Mouse (Mus musculus): ENCODE measurements at regions not wholly inside any gene's neighbourhood (a gene's known extent, or its start where the extent isn't known, plus 50 kb on each side); places are given as distances from the start of the nearest gene placed in this dataset.

GRCm38 (mm10) chr10:30946601-30947000 is 104.0 kb upstream of the Hey2 start:
- no peak for DNase-seq

GRCm38 (mm10) chr10:30918322-30918988 is 75.9 kb upstream of the Hey2 start:
- no peak for DNase-seq

- DNase-seq: no peak
These were observed 51.2 kb upstream of the Hey2 start for GRCm38 (mm10) chr10:30893771-30894170.

Data from layer of hippocampus, postnatal 36 days (tissue).